Mouse (Mus musculus): ENCODE data around the gene Grin2a. TPM values are rescaled to one million over a fixed set of nuclear protein-coding genes. Genes with fewer than 3 reads are reported as not detected.
"Not testable (repeated sequence)": the region's sequence is repeated elsewhere in the genome, so short reads cannot be mapped to it uniquely, and the experiment has no call there.

Grin2a gene
- polyA plus RNA-seq, 1 experiment from 2014 or later = 0.05 TPM

- no peaks in the 10 kb centered on the region for H3K4me1 ChIP-seq (replicated peaks; ENCODE audit: control insufficient read depth, insufficient read depth, low read length)
- 87% methylated on average over 2 of the region's 2 CpGs for WGBS
- no peak for ATAC-seq (ENCODE audit: low read depth)
Observed at GRCm38 (mm10) chr16:9624346-9624745, 371.0 kb downstream of the Grin2a start.

GRCm38 (mm10) chr16:9618206-9618605, 377.2 kb downstream of the Grin2a start:
- H3K9me3 ChIP-seq (ENCODE audit: control insufficient read depth, low read length) = no peaks in the 10 kb centered on the region
- no peak overlapping the region for H3K9ac ChIP-seq (ENCODE audit: low read length)
- WGBS = 77% methylated on average over 2 of the region's 2 CpGs
- H3K27ac ChIP-seq (ENCODE audit: low read length) = no peak overlapping the region
- H3K4me2 ChIP-seq (ENCODE audit: low read depth, low read length) = no peak overlapping the region
- no peak overlapping the region for H3K4me3 ChIP-seq (ENCODE audit: low read length)
- H3K36me3 ChIP-seq (ENCODE audit: control insufficient read depth, insufficient read depth, low read length) = no peaks in the 10 kb centered on the region
- H3K27me3 ChIP-seq (ENCODE audit: control insufficient read depth, insufficient read depth, low read depth, low read length) = no peaks in the 10 kb centered on the region
- no peak for ATAC-seq (ENCODE audit: low read depth)
- H3K4me1 ChIP-seq (replicated peaks; ENCODE audit: control insufficient read depth, insufficient read depth, low read length) = no peaks in the 10 kb centered on the region

More at GRCm38 (mm10) chr16:9624346-9624745, 371.0 kb downstream of the Grin2a start:
- H3K4me2 ChIP-seq (ENCODE audit: low read depth, low read length) = no peak overlapping the region
- no peaks in the 10 kb centered on the region for H3K9me3 ChIP-seq (ENCODE audit: control insufficient read depth, low read length)
- no peak overlapping the region for H3K4me3 ChIP-seq (ENCODE audit: low read length)
- H3K9ac ChIP-seq (ENCODE audit: low read length) = no peak overlapping the region
- H3K27ac ChIP-seq (ENCODE audit: low read length) = no peak overlapping the region
- H3K27me3 ChIP-seq (ENCODE audit: control insufficient read depth, insufficient read depth, low read depth, low read length) = no peaks in the 10 kb centered on the region
- H3K36me3 ChIP-seq (ENCODE audit: control insufficient read depth, insufficient read depth, low read length) = no peaks in the 10 kb centered on the region

- no peaks in the 10 kb centered on the region for H3K9me3 ChIP-seq (ENCODE audit: control insufficient read depth, low read length)
- no peak overlapping the region for H3K9ac ChIP-seq (ENCODE audit: low read length)
- ATAC-seq (ENCODE audit: low read depth) = no peak
- no peaks in the 10 kb centered on the region for H3K36me3 ChIP-seq (ENCODE audit: control insufficient read depth, insufficient read depth, low read length)
- 67% methylated on average over 2 of the region's 2 CpGs for WGBS
- H3K4me1 ChIP-seq (replicated peaks; ENCODE audit: control insufficient read depth, insufficient read depth, low read length) = no peaks in the 10 kb centered on the region
- H3K27me3 ChIP-seq (ENCODE audit: control insufficient read depth, insufficient read depth, low read depth, low read length) = no peaks in the 10 kb centered on the region
- no peak overlapping the region for H3K4me2 ChIP-seq (ENCODE audit: low read depth, low read length)
- no peak overlapping the region for H3K4me3 ChIP-seq (ENCODE audit: low read length)
- no peak overlapping the region for H3K27ac ChIP-seq (ENCODE audit: low read length)
Observed at GRCm38 (mm10) chr16:9617215-9617614, 378.1 kb downstream of the Grin2a start.

- Histone ChIP-seq H3K9ac (ENCODE audit: low read length) (no peak overlapping the region), H3K4me3 (ENCODE audit: low read length) (no peak overlapping the region), H3K4me1 (replicated peaks; ENCODE audit: control insufficient read depth, insufficient read depth, low read length) (no peaks in the 10 kb centered on the region), H3K27ac (ENCODE audit: low read length) (no peak overlapping the region), H3K4me2 (ENCODE audit: low read depth, low read length) (no peak overlapping the region), H3K27me3 (ENCODE audit: control insufficient read depth, insufficient read depth, low read depth, low read length) (no peaks in the 10 kb centered on the region), H3K36me3 (ENCODE audit: control insufficient read depth, insufficient read depth, low read length) (no peaks in the 10 kb centered on the region), H3K9me3 (ENCODE audit: control insufficient read depth, low read length) (no peaks in the 10 kb centered on the region)
- 70% methylated on average over 4 of the region's 4 CpGs for WGBS
- no peak for ATAC-seq (ENCODE audit: low read depth)
Observed at GRCm38 (mm10) chr16:9616807-9617206, 378.6 kb downstream of the Grin2a start.

GRCm38 (mm10) chr16:9612596-9612995, 382.8 kb downstream of the Grin2a start:
- not testable (repeated sequence) for H3K27ac ChIP-seq (ENCODE audit: low read length); H3K36me3 ChIP-seq (ENCODE audit: control insufficient read depth, insufficient read depth, low read length); H3K9me3 ChIP-seq (ENCODE audit: control insufficient read depth, low read length); H3K4me1 ChIP-seq (replicated peaks; ENCODE audit: control insufficient read depth, insufficient read depth, low read length); ATAC-seq (ENCODE audit: low read depth); H3K9ac ChIP-seq (ENCODE audit: low read length); H3K4me2 ChIP-seq (ENCODE audit: low read depth, low read length); H3K4me3 ChIP-seq (ENCODE audit: low read length); H3K27me3 ChIP-seq (ENCODE audit: control insufficient read depth, insufficient read depth, low read depth, low read length)
- WGBS = 83% methylated on average over 5 of the region's 6 CpGs

- no peak overlapping the region for H3K9ac ChIP-seq (ENCODE audit: low read length)
- no peaks in the 10 kb centered on the region for H3K9me3 ChIP-seq (ENCODE audit: control insufficient read depth, low read length)
- H3K27ac ChIP-seq (ENCODE audit: low read length) = no peak overlapping the region
- no peak overlapping the region for H3K4me3 ChIP-seq (ENCODE audit: low read length)
- WGBS = 53% methylated on average over 2 of the region's 2 CpGs
- H3K36me3 ChIP-seq (ENCODE audit: control insufficient read depth, insufficient read depth, low read length) = no peaks in the 10 kb centered on the region
- no peak for ATAC-seq (ENCODE audit: low read depth)
- H3K27me3 ChIP-seq (ENCODE audit: control insufficient read depth, insufficient read depth, low read depth, low read length) = no peaks in the 10 kb centered on the region
- no peaks in the 10 kb centered on the region for H3K4me1 ChIP-seq (replicated peaks; ENCODE audit: control insufficient read depth, insufficient read depth, low read length)
- H3K4me2 ChIP-seq (ENCODE audit: low read depth, low read length) = no peak overlapping the region
Observed at GRCm38 (mm10) chr16:9607432-9607831, 387.9 kb downstream of the Grin2a start.

- no peak overlapping the region for H3K9ac ChIP-seq (ENCODE audit: low read length)
- H3K27me3 ChIP-seq (ENCODE audit: control insufficient read depth, insufficient read depth, low read depth, low read length) = no peaks in the 10 kb centered on the region
- no peaks in the 10 kb centered on the region for H3K9me3 ChIP-seq (ENCODE audit: control insufficient read depth, low read length)
- H3K36me3 ChIP-seq (ENCODE audit: control insufficient read depth, insufficient read depth, low read length) = no peaks in the 10 kb centered on the region
- no peak overlapping the region for H3K4me3 ChIP-seq (ENCODE audit: low read length)
- no peak for ATAC-seq (ENCODE audit: low read depth)
- 68% methylated on average over 5 of the region's 5 CpGs for WGBS
- H3K4me1 ChIP-seq (replicated peaks; ENCODE audit: control insufficient read depth, insufficient read depth, low read length) = no peaks in the 10 kb centered on the region
- H3K4me2 ChIP-seq (ENCODE audit: low read depth, low read length) = no peak overlapping the region
- H3K27ac ChIP-seq (ENCODE audit: low read length) = no peak overlapping the region
Observed at GRCm38 (mm10) chr16:9603983-9604382, 391.4 kb downstream of the Grin2a start.

GRCm38 (mm10) chr16:9602579-9602978, 392.8 kb downstream of the Grin2a start:
- Histone ChIP-seq H3K9me3 (ENCODE audit: control insufficient read depth, low read length) (no peaks in the 10 kb centered on the region), H3K4me3 (ENCODE audit: low read length) (no peak overlapping the region), H3K9ac (ENCODE audit: low read length) (no peak overlapping the region), H3K4me2 (ENCODE audit: low read depth, low read length) (no peak overlapping the region), H3K36me3 (ENCODE audit: control insufficient read depth, insufficient read depth, low read length) (no peaks in the 10 kb centered on the region), H3K4me1 (replicated peaks; ENCODE audit: control insufficient read depth, insufficient read depth, low read length) (no peaks in the 10 kb centered on the region), H3K27ac (ENCODE audit: low read length) (no peak overlapping the region), H3K27me3 (ENCODE audit: control insufficient read depth, insufficient read depth, low read depth, low read length) (no peaks in the 10 kb centered on the region)
- 79% methylated on average over 2 of the region's 2 CpGs for WGBS
- ATAC-seq (ENCODE audit: low read depth) = no peak

- Histone ChIP-seq H3K4me2 (ENCODE audit: low read depth, low read length) (no peak overlapping the region), H3K36me3 (ENCODE audit: control insufficient read depth, insufficient read depth, low read length) (no peaks in the 10 kb centered on the region), H3K9me3 (ENCODE audit: control insufficient read depth, low read length) (no peaks in the 10 kb centered on the region), H3K27ac (ENCODE audit: low read length) (no peak overlapping the region), H3K9ac (ENCODE audit: low read length) (no peak overlapping the region), H3K4me3 (ENCODE audit: low read length) (no peak overlapping the region), H3K27me3 (ENCODE audit: control insufficient read depth, insufficient read depth, low read depth, low read length) (no peaks in the 10 kb centered on the region), H3K4me1 (replicated peaks; ENCODE audit: control insufficient read depth, insufficient read depth, low read length) (no peaks in the 10 kb centered on the region)
- ATAC-seq (ENCODE audit: low read depth) = no peak
- WGBS = 76% methylated on average over 2 of the region's 2 CpGs
Observed at GRCm38 (mm10) chr16:9589176-9589575, 406.2 kb downstream of the Grin2a start.

GRCm38 (mm10) chr16:9588431-9588830, 406.9 kb downstream of the Grin2a start:
- no peak overlapping the region for H3K9ac ChIP-seq (ENCODE audit: low read length)
- H3K27me3 ChIP-seq (ENCODE audit: control insufficient read depth, insufficient read depth, low read depth, low read length) = no peaks in the 10 kb centered on the region
- no peak overlapping the region for H3K4me3 ChIP-seq (ENCODE audit: low read length)
- H3K4me2 ChIP-seq (ENCODE audit: low read depth, low read length) = no peak overlapping the region
- no peaks in the 10 kb centered on the region for H3K36me3 ChIP-seq (ENCODE audit: control insufficient read depth, insufficient read depth, low read length)
- no peak for ATAC-seq (ENCODE audit: low read depth)
- H3K9me3 ChIP-seq (ENCODE audit: control insufficient read depth, low read length) = no peaks in the 10 kb centered on the region
- H3K4me1 ChIP-seq (replicated peaks; ENCODE audit: control insufficient read depth, insufficient read depth, low read length) = no peaks in the 10 kb centered on the region
- WGBS = 48% methylated on average over 3 of the region's 3 CpGs
- H3K27ac ChIP-seq (ENCODE audit: low read length) = no peak overlapping the region

All from lung, embryonic 16.5 days (tissue).